Mouse (Mus musculus): ENCODE data around the gene Mpv17l. TPM values are rescaled to one million over a fixed set of nuclear protein-coding genes. Genes with fewer than 3 reads are reported as not detected.
A peak's percentile ranks its signal among the peaks of the same experiment; 100 is the strongest.
"Not testable (repeated sequence)": the region's sequence is repeated elsewhere in the genome, so short reads cannot be mapped to it uniquely, and the experiment has no call there.

Gene Mpv17l
- 8.1 and 8.3 TPM in 2 replicates for polyA plus RNA-seq (2014; fragmentation: Nextera tagmentation; extraction: Ambion mirVana)

DNA sequence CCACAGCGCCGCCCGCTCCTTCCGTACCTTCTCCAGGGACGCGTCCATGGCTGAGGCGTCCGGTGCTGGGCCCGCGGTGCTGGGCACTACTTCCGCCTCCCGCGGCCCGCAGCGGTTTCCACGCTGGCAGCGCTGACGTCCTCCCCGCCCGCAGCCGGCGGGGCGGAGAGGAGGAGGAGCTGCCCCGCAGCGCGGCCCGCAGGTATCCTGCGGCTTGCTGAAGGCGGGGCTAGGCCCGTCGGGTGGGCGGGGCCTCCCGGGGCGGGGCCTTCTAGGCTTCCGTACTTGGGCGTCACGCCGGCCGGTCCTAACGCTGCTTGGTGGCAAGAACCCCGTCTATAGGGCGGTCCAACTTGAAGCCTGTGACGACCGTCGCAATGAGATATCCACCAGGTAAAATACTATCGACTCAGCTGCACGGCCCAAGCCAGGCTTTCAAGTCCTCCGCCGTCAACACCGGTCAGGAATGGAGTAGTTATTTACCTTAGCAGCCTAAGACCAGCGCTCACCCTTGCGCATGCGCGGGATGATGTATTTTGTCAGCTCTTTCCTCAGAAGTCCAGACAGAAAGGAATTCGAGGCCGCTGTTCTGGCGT is at the start of gene Mpv17l, which contains the start of gene Pdxdc1:
Gene Mpv17l (plus strand): TSS at position 274 of the 596 bp plus-strand sequence.
Gene Pdxdc1 (minus strand): TSS at position 244 of the 596 bp plus-strand sequence.
- ATAC-seq (replicated peaks; ENCODE audit: low FRiP score, low TSS enrichment, low read depth), result peak; percentile 98
- H3K27me3 ChIP-seq (replicated peaks; ENCODE audit: control insufficient read depth, insufficient read depth, low read length), result no peaks in the 10 kb centered on the region
- under 1% methylated on average over 46 of the region's 57 CpGs for WGBS

DNA sequence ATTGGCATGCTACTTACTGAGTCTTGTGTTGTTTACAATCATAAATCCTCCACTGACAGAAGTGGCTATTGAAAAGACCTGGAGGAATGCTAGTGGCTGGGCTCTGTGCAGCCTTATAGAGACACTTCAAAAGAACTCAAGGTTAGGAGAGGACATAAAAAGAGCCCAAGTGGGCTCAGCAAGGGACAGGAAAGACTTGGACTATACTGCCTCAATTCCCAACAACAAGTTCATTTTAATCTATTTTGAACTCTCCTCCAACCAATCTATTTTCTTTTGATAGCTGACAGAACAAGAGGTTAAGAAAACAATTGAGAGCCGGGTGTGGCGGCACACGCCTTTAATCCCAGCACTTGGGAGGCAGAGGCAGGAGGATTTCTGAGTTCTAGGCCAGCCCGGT is 49.1 kb upstream of the Mpv17l start:
- no peaks in the 10 kb centered on the region for H3K27me3 ChIP-seq (replicated peaks; ENCODE audit: control insufficient read depth, insufficient read depth, low read length)

More for the DNA sequence above, at the start of gene Mpv17l, which contains the start of gene Pdxdc1:
- peak; percentile 99 for DNase-seq (ENCODE audit: low spot score)
- Histone ChIP-seq H3K4me3 (ENCODE audit: low read depth, low read length) (peak within 1 kb of the TSS; percentile 98), H3K27ac (ENCODE audit: low read depth) (peak within 1 kb of the TSS; percentile 88), H3K36me3 (ENCODE audit: control insufficient read depth, insufficient read depth, low read length) (no peaks in the 10 kb centered on the region), H3K4me2 (ENCODE audit: low read length) (peak within 1 kb of the TSS; percentile 72), H3K4me1 (replicated peaks; ENCODE audit: control insufficient read depth, insufficient read depth, low read length) (peaks cover 3% of the 10 kb centered on the region), H3K9me3 (ENCODE audit: control insufficient read depth, low read length) (no peaks in the 10 kb centered on the region), H3K9ac (ENCODE audit: low read length) (peak within 1 kb of the TSS; percentile 95)

DNA sequence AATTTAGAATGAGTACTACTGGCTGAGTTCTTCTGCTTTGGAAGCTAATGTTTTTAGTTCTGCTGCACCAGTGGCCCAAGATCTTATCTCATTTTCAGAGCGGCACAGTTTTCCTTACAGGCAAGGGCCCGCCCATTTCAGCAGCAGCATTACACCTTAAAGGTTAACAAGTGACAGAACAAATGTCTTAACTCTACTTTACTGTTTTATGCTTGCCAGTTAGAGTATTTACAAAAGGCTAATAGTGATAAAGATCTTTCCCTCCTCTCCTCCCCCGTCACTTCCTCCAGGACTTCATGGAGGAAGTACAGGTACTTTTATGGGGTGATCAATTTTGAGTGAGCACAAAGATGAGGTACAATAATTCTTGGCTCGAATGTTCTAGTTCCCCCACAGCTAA is 36.9 kb upstream of the Mpv17l start:
- ATAC-seq (replicated peaks; ENCODE audit: low FRiP score, low TSS enrichment, low read depth), result no peak
- no peak overlapping the region for H3K27ac ChIP-seq (ENCODE audit: low read depth)

More for the DNA sequence above, 49.1 kb upstream of the Mpv17l start:
- DNase-seq (ENCODE audit: low spot score), result no peak
- no peaks in the 10 kb centered on the region for H3K9me3 ChIP-seq (ENCODE audit: control insufficient read depth, low read length)
- H3K4me1 ChIP-seq (replicated peaks; ENCODE audit: control insufficient read depth, insufficient read depth, low read length), result no peaks in the 10 kb centered on the region
- H3K27ac ChIP-seq (ENCODE audit: low read depth), result no peak overlapping the region
- no peak for ATAC-seq (replicated peaks; ENCODE audit: low FRiP score, low TSS enrichment, low read depth)
- H3K4me2 ChIP-seq (ENCODE audit: low read length), result no peak overlapping the region
- peaks cover 68% of the 10 kb centered on the region for H3K36me3 ChIP-seq (ENCODE audit: control insufficient read depth, insufficient read depth, low read length)
- WGBS, result 96% methylated on average over 4 of the region's 4 CpGs
- H3K4me3 ChIP-seq (ENCODE audit: low read depth, low read length), result no peak overlapping the region
- H3K9ac ChIP-seq (ENCODE audit: low read length), result no peak overlapping the region

DNA sequence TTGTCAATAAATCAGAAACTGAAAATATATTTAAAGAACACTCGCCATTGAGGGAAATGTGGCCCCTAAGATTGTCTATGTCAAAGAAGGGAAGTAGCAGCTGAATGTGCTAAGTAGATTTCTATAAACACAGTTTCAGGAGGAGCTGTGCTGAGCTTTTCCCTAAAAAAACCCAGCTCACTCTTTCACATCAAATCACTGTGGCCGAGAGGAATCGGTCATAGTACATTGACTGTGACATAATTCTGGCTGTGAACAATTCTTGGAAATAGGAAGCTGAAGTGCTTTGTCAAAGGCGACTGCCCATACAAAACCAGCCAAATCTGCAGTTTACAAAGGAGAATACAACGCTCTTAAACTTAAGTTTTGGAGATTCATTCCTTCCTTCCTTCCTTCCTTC is 36.3 kb upstream of the Mpv17l start:
- Histone ChIP-seq H3K4me1 (replicated peaks; ENCODE audit: control insufficient read depth, insufficient read depth, low read length) (no peaks in the 10 kb centered on the region), H3K4me2 (ENCODE audit: low read length) (no peak overlapping the region), H3K4me3 (ENCODE audit: low read depth, low read length) (no peak overlapping the region), H3K9ac (ENCODE audit: low read length) (no peak overlapping the region), H3K27ac (ENCODE audit: low read depth) (no peak overlapping the region), H3K9me3 (ENCODE audit: control insufficient read depth, low read length) (no peaks in the 10 kb centered on the region), H3K27me3 (replicated peaks; ENCODE audit: control insufficient read depth, insufficient read depth, low read length) (no peaks in the 10 kb centered on the region), H3K36me3 (ENCODE audit: control insufficient read depth, insufficient read depth, low read length) (peaks cover 53% of the 10 kb centered on the region)
- no peak for DNase-seq (ENCODE audit: low spot score)
- no peak for ATAC-seq (replicated peaks; ENCODE audit: low FRiP score, low TSS enrichment, low read depth)
- WGBS, result 78% methylated on average over 5 of the region's 5 CpGs

More for the DNA sequence above, 36.9 kb upstream of the Mpv17l start:
- Histone ChIP-seq H3K36me3 (ENCODE audit: control insufficient read depth, insufficient read depth, low read length) (peaks cover 52% of the 10 kb centered on the region), H3K4me3 (ENCODE audit: low read depth, low read length) (no peak overlapping the region), H3K4me1 (replicated peaks; ENCODE audit: control insufficient read depth, insufficient read depth, low read length) (no peaks in the 10 kb centered on the region), H3K9me3 (ENCODE audit: control insufficient read depth, low read length) (no peaks in the 10 kb centered on the region), H3K27me3 (replicated peaks; ENCODE audit: control insufficient read depth, insufficient read depth, low read length) (no peaks in the 10 kb centered on the region), H3K9ac (ENCODE audit: low read length) (no peak overlapping the region), H3K4me2 (ENCODE audit: low read length) (no peak overlapping the region)
- no peak for DNase-seq (ENCODE audit: low spot score)
- WGBS, result 53% methylated on average over 4 of the region's 4 CpGs

GRCm38 (mm10) chr16:13867406-13867805 is 35.6 kb upstream of the Mpv17l start:
- peaks cover 58% of the 10 kb centered on the region for H3K36me3 ChIP-seq (ENCODE audit: control insufficient read depth, insufficient read depth, low read length)

GRCm38 (mm10) chr16:13867910-13868514 is 34.9 kb upstream of the Mpv17l start:
- Histone ChIP-seq H3K9ac (ENCODE audit: low read length) (no peak overlapping the region), H3K27me3 (replicated peaks; ENCODE audit: control insufficient read depth, insufficient read depth, low read length) (no peaks in the 10 kb centered on the region), H3K4me3 (ENCODE audit: low read depth, low read length) (no peak overlapping the region), H3K27ac (ENCODE audit: low read depth) (peak overlapping the region; percentile 3; the same call in 1 of the 2 replicates), H3K4me2 (ENCODE audit: low read length) (peak overlapping the region; percentile 32), H3K9me3 (ENCODE audit: control insufficient read depth, low read length) (no peaks in the 10 kb centered on the region), H3K36me3 (ENCODE audit: control insufficient read depth, insufficient read depth, low read length) (peaks cover 55% of the 10 kb centered on the region), H3K4me1 (replicated peaks; ENCODE audit: control insufficient read depth, insufficient read depth, low read length) (no peaks in the 10 kb centered on the region)
- WGBS, result 29% methylated on average over 42 of the region's 42 CpGs
- peak; percentile 53 for DNase-seq (ENCODE audit: low spot score)
- no peak; the same call in 1 of the 2 replicates for ATAC-seq (replicated peaks; ENCODE audit: low FRiP score, low TSS enrichment, low read depth)

More at GRCm38 (mm10) chr16:13867406-13867805, 35.6 kb upstream of the Mpv17l start:
- not testable (repeated sequence) for H3K4me3 ChIP-seq (ENCODE audit: low read depth, low read length); H3K4me1 ChIP-seq (replicated peaks; ENCODE audit: control insufficient read depth, insufficient read depth, low read length); ATAC-seq (replicated peaks; ENCODE audit: low FRiP score, low TSS enrichment, low read depth); H3K9me3 ChIP-seq (ENCODE audit: control insufficient read depth, low read length); DNase-seq (ENCODE audit: low spot score); H3K27me3 ChIP-seq (replicated peaks; ENCODE audit: control insufficient read depth, insufficient read depth, low read length); H3K4me2 ChIP-seq (ENCODE audit: low read length); H3K9ac ChIP-seq (ENCODE audit: low read length)
- 47% methylated on average over 5 of the region's 5 CpGs for WGBS
- H3K27ac ChIP-seq (ENCODE audit: low read depth), result peak overlapping the region; percentile 3; the same call in 1 of the 2 replicates

- WGBS, result 89% methylated on average over 4 of the region's 4 CpGs
- no peak for DNase-seq (ENCODE audit: low spot score)
Measured at GRCm38 (mm10) chr16:13875483-13875882, 27.5 kb upstream of the Mpv17l start.

GRCm38 (mm10) chr16:13883094-13883774 is 19.7 kb upstream of the Mpv17l start:
- no peaks in the 10 kb centered on the region for H3K27me3 ChIP-seq (replicated peaks; ENCODE audit: control insufficient read depth, insufficient read depth, low read length)
- 0 out of 2 replicates have a peak, but pooled peaks cover 6% of the 10 kb centered on the region for H3K4me1 ChIP-seq (replicated peaks; ENCODE audit: control insufficient read depth, insufficient read depth, low read length)
- peak overlapping the region; percentile 86 for H3K27ac ChIP-seq (ENCODE audit: low read depth)
- H3K9ac ChIP-seq (ENCODE audit: low read length), result no peak overlapping the region
- H3K9me3 ChIP-seq (ENCODE audit: control insufficient read depth, low read length), result no peaks in the 10 kb centered on the region
- H3K36me3 ChIP-seq (ENCODE audit: control insufficient read depth, insufficient read depth, low read length), result peaks cover 23% of the 10 kb centered on the region
- H3K4me3 ChIP-seq (ENCODE audit: low read depth, low read length), result no peak overlapping the region
- DNase-seq (ENCODE audit: low spot score), result no peak
- ATAC-seq (replicated peaks; ENCODE audit: low FRiP score, low TSS enrichment, low read depth), result no peak; the same call in 1 of the 2 replicates
- 10% methylated on average over 3 of the region's 3 CpGs for WGBS
- H3K4me2 ChIP-seq (ENCODE audit: low read length), result peak overlapping the region; percentile 23; the same call in 1 of the 2 replicates

More at GRCm38 (mm10) chr16:13875483-13875882, 27.5 kb upstream of the Mpv17l start:
- no peaks in the 10 kb centered on the region for H3K27me3 ChIP-seq (replicated peaks; ENCODE audit: control insufficient read depth, insufficient read depth, low read length)
- no peak overlapping the region for H3K4me2 ChIP-seq (ENCODE audit: low read length)
- H3K36me3 ChIP-seq (ENCODE audit: control insufficient read depth, insufficient read depth, low read length), result peaks cover 60% of the 10 kb centered on the region
- H3K9me3 ChIP-seq (ENCODE audit: control insufficient read depth, low read length), result no peaks in the 10 kb centered on the region
- H3K27ac ChIP-seq (ENCODE audit: low read depth), result no peak overlapping the region
- H3K4me3 ChIP-seq (ENCODE audit: low read depth, low read length), result no peak overlapping the region
- no peak overlapping the region for H3K9ac ChIP-seq (ENCODE audit: low read length)
- no peaks in the 10 kb centered on the region for H3K4me1 ChIP-seq (replicated peaks; ENCODE audit: control insufficient read depth, insufficient read depth, low read length)
- ATAC-seq (replicated peaks; ENCODE audit: low FRiP score, low TSS enrichment, low read depth), result no peak
